Mouse (Mus musculus) adrenal gland, adult 2 months (tissue): Measurements from ENCODE around the gene Osbp. TPM values are rescaled to one million over a fixed set of nuclear protein-coding genes. Genes with fewer than 3 reads are reported as not detected.

ENCODE experiments used
- DNase-seq: peaks from one replicate; pipeline ENCODE4 v3.0.0; 2021
- polyA plus RNA-seq: library from polyadenylated mRNA; depleted of rRNA; stranded (reverse); fragments of >200 nt; gene quantifications from 2 replicates; pipeline ENCODE4 v1.2.3, GENCODE M21; 2012
- total RNA-seq, 2 experiments: library from RNA; stranded (reverse); gene quantifications; 2 replicates each; pipeline ENCODE4 v1.2.3; 2021

Osbp gene
- total and polyA plus RNA-seq, 3 experiments = 14.0 to 86.7 (median 80.8) TPM

GRCm38 (mm10) chr19:11987841-11988240 is 22.1 kb downstream of the Osbp start:
- DNase-seq = no peak

GRCm38 (mm10) chr19:11989334-11989733 is 23.6 kb downstream of the Osbp start:
- DNase-seq = no peak

GRCm38 (mm10) chr19:11992034-11992433 is 26.3 kb downstream of the Osbp start:
- no peak for DNase-seq

GRCm38 (mm10) chr19:11992441-11993029 is 26.8 kb downstream of the Osbp start:
- DNase-seq = no peak

GRCm38 (mm10) chr19:11994703-11995431 is 29.1 kb downstream of the Osbp start:
- DNase-seq = no peak

- no peak for DNase-seq
These were observed 30.1 kb downstream of the Osbp start for GRCm38 (mm10) chr19:11995722-11996448.

- no peak for DNase-seq
These were observed 35.9 kb downstream of the Osbp start for GRCm38 (mm10) chr19:12001686-12002085.

- DNase-seq = peak; percentile 73
These were observed 36.4 kb downstream of the Osbp start for GRCm38 (mm10) chr19:12002125-12002524.

- DNase-seq = no peak
These were observed 37.0 kb downstream of the Osbp start for GRCm38 (mm10) chr19:12002791-12003190.

- DNase-seq = no peak
These were observed 37.8 kb downstream of the Osbp start for GRCm38 (mm10) chr19:12003568-12003967.

GRCm38 (mm10) chr19:12004216-12005008 is 38.7 kb downstream of the Osbp start:
- DNase-seq = no peak

- peak; percentile 93 for DNase-seq
These were observed 39.9 kb downstream of the Osbp start for GRCm38 (mm10) chr19:12005376-12006360.

- peak; percentile 28 for DNase-seq
These were observed 40.7 kb downstream of the Osbp start for GRCm38 (mm10) chr19:12006361-12006947.

GRCm38 (mm10) chr19:12007105-12007931 is 41.6 kb downstream of the Osbp start:
- DNase-seq = peak; percentile 75

- no peak for DNase-seq
These were observed 43.0 kb downstream of the Osbp start for GRCm38 (mm10) chr19:12008410-12009380.

GRCm38 (mm10) chr19:12009501-12010280 is 44.0 kb downstream of the Osbp start:
- DNase-seq = peak; percentile 85

GRCm38 (mm10) chr19:12010281-12010771 is 44.6 kb downstream of the Osbp start:
- DNase-seq = peak; percentile 87
